Mouse (Mus musculus) hindbrain, embryonic 11.5 days (tissue): ENCODE results near the gene Rab31. TPM values are rescaled to one million over a fixed set of nuclear protein-coding genes. Genes with fewer than 3 reads are reported as not detected.

Experiments used
- ATAC-seq: fragments of 200-750 bp; cut with Nextera tagmentation; 2 replicates; pipeline ENCODE4 v1.8.0; 2017; ENCODE audit warnings: mild to moderate bottlenecking, moderate TSS enrichment, moderate library complexity; ENCODE audit not compliant: low FRiP score
- DNase-seq: peaks from one replicate; pipeline ENCODE4 v3.0.0-alpha.2; 2015; ENCODE audit warnings: low spot score
- H3K27ac ChIP-seq: fragments of 300-500 bp; sonication (generic); 2 replicates; pipeline ENCODE4 v1.5.1; 2014; ENCODE audit warnings: mild to moderate bottlenecking, low read depth, low read length
- H3K27me3 ChIP-seq: fragments of 300-500 bp; sonication (generic); 2 replicates; pipeline ENCODE4 v1.6.1; 2014; ENCODE audit warnings: mild to moderate bottlenecking, low read length, moderate library complexity, mixed read lengths; ENCODE audit not compliant: control insufficient read depth, insufficient read depth
- H3K36me3 ChIP-seq: fragments of 300-500 bp; sonication (generic); 2 replicates; pipeline ENCODE4 v1.6.1; 2014; ENCODE audit warnings: mild to moderate bottlenecking, low read length, moderate library complexity, mixed read lengths; ENCODE audit not compliant: control insufficient read depth, insufficient read depth
- H3K4me1 ChIP-seq: fragments of 300-500 bp; sonication (generic); replicated peaks from 2 replicates; pipeline ENCODE4 v1.6.1; 2014; ENCODE audit warnings: low read length, mixed read lengths; ENCODE audit not compliant: control insufficient read depth, insufficient read depth
- H3K4me2 ChIP-seq: fragments of 300-500 bp; sonication (generic); replicated peaks from 2 replicates; pipeline ENCODE4 v1.6.1; 2014; ENCODE audit warnings: mild to moderate bottlenecking, low read depth, low read length
- H3K4me3 ChIP-seq: fragments of 300-500 bp; sonication (generic); 2 replicates; pipeline ENCODE4 v1.5.1; 2014; ENCODE audit warnings: low read depth, low read length
- H3K9ac ChIP-seq: fragments of 300-500 bp; sonication (generic); 2 replicates; pipeline ENCODE4 v1.6.1; 2014; ENCODE audit warnings: low read depth, low read length
- H3K9me3 ChIP-seq: fragments of 300-500 bp; sonication (generic); 2 replicates; pipeline ENCODE4 v1.6.1; 2016; ENCODE audit warnings: low read length; ENCODE audit not compliant: control insufficient read depth
- WGBS: fragments of 180-500 bp; shearing (Covaris S2); extraction: QIAGEN DNeasy Blood & Tissue Kit; methylation state at CpG from one replicate; pipeline ENCODE4 v1.1.7; 2014; 5-methylcytosine and 5-hydroxymethylcytosine counted together
- polyA plus RNA-seq: library from polyadenylated mRNA; unstranded; fragments of >200 nt; fragmentation: Nextera tagmentation; extraction: Ambion mirVana; gene quantifications from 2 replicates; pipeline ENCODE4 v1.2.1, GENCODE M21; 2014

Rab31 gene
- polyA plus RNA-seq, 1 experiment from 2014 or later: 74.8 TPM

- Histone ChIP-seq H3K4me3 (no peak overlapping the region), H3K9me3 (no peaks in the 10 kb centered on the region), H3K4me1 (no peaks in the 10 kb centered on the region), H3K27ac (no peak overlapping the region), H3K27me3 (no peaks in the 10 kb centered on the region), H3K4me2 (no peak overlapping the region), H3K9ac (no peak overlapping the region), H3K36me3 (no peaks in the 10 kb centered on the region)
- no peak for DNase-seq
- WGBS: 81% methylated on average over 14 of the region's 14 CpGs
- ATAC-seq: no peak
Measured at GRCm38 (mm10) chr17:65679806-65680446, 92.6 kb downstream of the Rab31 start.

- Histone ChIP-seq H3K27ac (no peak overlapping the region), H3K9ac (no peak overlapping the region), H3K27me3 (no peaks in the 10 kb centered on the region), H3K4me1 (no peaks in the 10 kb centered on the region), H3K9me3 (no peaks in the 10 kb centered on the region), H3K4me2 (no peak overlapping the region), H3K4me3 (no peak overlapping the region), H3K36me3 (no peaks in the 10 kb centered on the region)
- DNase-seq: no peak
- 97% methylated on average over 1 of the region's 1 CpGs for WGBS
- ATAC-seq: no peak
Measured at GRCm38 (mm10) chr17:65677742-65678141, 94.8 kb downstream of the Rab31 start.

GRCm38 (mm10) chr17:65676536-65676935 lies 96.0 kb downstream of the Rab31 start:
- ATAC-seq: no peak
- no peaks in the 10 kb centered on the region for H3K36me3 ChIP-seq
- DNase-seq: no peak
- no peak overlapping the region for H3K4me3 ChIP-seq
- H3K27ac ChIP-seq: no peak overlapping the region
- no peaks in the 10 kb centered on the region for H3K4me1 ChIP-seq
- H3K4me2 ChIP-seq: no peak overlapping the region
- H3K9me3 ChIP-seq: no peaks in the 10 kb centered on the region
- H3K9ac ChIP-seq: no peak overlapping the region
- no peaks in the 10 kb centered on the region for H3K27me3 ChIP-seq
- 93% methylated on average over 8 of the region's 8 CpGs for WGBS

- DNase-seq (no peak), ATAC-seq (no peak)
- no peak overlapping the region for H3K27ac ChIP-seq
- no peak overlapping the region for H3K4me3 ChIP-seq
- WGBS: 85% methylated on average over 3 of the region's 3 CpGs
- no peaks in the 10 kb centered on the region for H3K36me3 ChIP-seq
- H3K27me3 ChIP-seq: no peaks in the 10 kb centered on the region
- no peak overlapping the region for H3K9ac ChIP-seq
- H3K9me3 ChIP-seq: no peaks in the 10 kb centered on the region
- no peak overlapping the region for H3K4me2 ChIP-seq
- no peaks in the 10 kb centered on the region for H3K4me1 ChIP-seq
Measured at GRCm38 (mm10) chr17:65675985-65676384, 96.6 kb downstream of the Rab31 start.

GRCm38 (mm10) chr17:65674710-65675171 lies 97.8 kb downstream of the Rab31 start:
- no peak overlapping the region for H3K9ac ChIP-seq
- ATAC-seq (no peak), DNase-seq (no peak)
- 69% methylated on average over 1 of the region's 1 CpGs for WGBS
- H3K36me3 ChIP-seq: no peaks in the 10 kb centered on the region
- no peak overlapping the region for H3K27ac ChIP-seq
- H3K9me3 ChIP-seq: no peaks in the 10 kb centered on the region
- no peaks in the 10 kb centered on the region for H3K27me3 ChIP-seq
- no peak overlapping the region for H3K4me3 ChIP-seq
- H3K4me2 ChIP-seq: no peak overlapping the region
- H3K4me1 ChIP-seq: no peaks in the 10 kb centered on the region

- 93% methylated on average over 7 of the region's 7 CpGs for WGBS
- no peaks in the 10 kb centered on the region for H3K9me3 ChIP-seq
Measured at GRCm38 (mm10) chr17:65672926-65673325, 99.6 kb downstream of the Rab31 start.

GRCm38 (mm10) chr17:65669061-65669460 lies 103.5 kb downstream of the Rab31 start:
- 88% methylated on average over 4 of the region's 4 CpGs for WGBS
- H3K9me3 ChIP-seq: no peaks in the 10 kb centered on the region
- ATAC-seq (no peak), DNase-seq (no peak)
- H3K4me3 ChIP-seq: no peak overlapping the region
- no peaks in the 10 kb centered on the region for H3K4me1 ChIP-seq
- no peak overlapping the region for H3K27ac ChIP-seq
- H3K4me2 ChIP-seq: no peak overlapping the region
- H3K9ac ChIP-seq: no peak overlapping the region
- no peaks in the 10 kb centered on the region for H3K27me3 ChIP-seq
- H3K36me3 ChIP-seq: no peaks in the 10 kb centered on the region

More at GRCm38 (mm10) chr17:65672926-65673325, 99.6 kb downstream of the Rab31 start:
- ATAC-seq: no peak
- H3K4me1 ChIP-seq: no peaks in the 10 kb centered on the region
- H3K9ac ChIP-seq: no peak overlapping the region
- no peak overlapping the region for H3K4me3 ChIP-seq
- no peaks in the 10 kb centered on the region for H3K36me3 ChIP-seq
- H3K27me3 ChIP-seq: no peaks in the 10 kb centered on the region
- no peak for DNase-seq
- H3K4me2 ChIP-seq: no peak overlapping the region
- H3K27ac ChIP-seq: no peak overlapping the region

- Histone ChIP-seq H3K27ac (no peak overlapping the region), H3K9me3 (no peaks in the 10 kb centered on the region), H3K9ac (no peak overlapping the region), H3K36me3 (no peaks in the 10 kb centered on the region), H3K27me3 (no peaks in the 10 kb centered on the region), H3K4me3 (no peak overlapping the region), H3K4me2 (no peak overlapping the region), H3K4me1 (no peaks in the 10 kb centered on the region)
- no peak for ATAC-seq
- no peak for DNase-seq
- 87% methylated on average over 14 of the region's 14 CpGs for WGBS
Measured at GRCm38 (mm10) chr17:65667792-65668191, 104.8 kb downstream of the Rab31 start.

GRCm38 (mm10) chr17:65666388-65667161 lies 106.0 kb downstream of the Rab31 start:
- Histone ChIP-seq H3K4me3 (no peak overlapping the region), H3K27me3 (no peaks in the 10 kb centered on the region), H3K4me2 (no peak overlapping the region), H3K9me3 (no peaks in the 10 kb centered on the region), H3K27ac (no peak overlapping the region), H3K9ac (no peak overlapping the region), H3K36me3 (no peaks in the 10 kb centered on the region), H3K4me1 (no peaks in the 10 kb centered on the region)
- DNase-seq (no peak), ATAC-seq (no peak)
- WGBS: 84% methylated on average over 17 of the region's 17 CpGs
